26 mouse cellular contexts compared by ENCODE assay signal in genomic region chr10:94313146-94313545, GRCm38 (mm10). TPM values are rescaled to one million over a fixed set of nuclear protein-coding genes. Genes with fewer than 3 reads are reported as not detected.
DNase-seq lines count a peak whose midpoint lies in the region; ATAC-seq and TF ChIP-seq lines count a peak whose summit lies in the region.
"Had no signal": no experiment of that assay in that cellular context is flagged by ENCODE, and none has a peak within 500 bp of the region (broad histone marks: within the 10 kb centered on the region; RNA-seq: fewer than 3 reads in every experiment).

No protein-coding gene starts in this region.

- ATAC-seq in hindbrain, embryonic 16.5 days: no peak
- no peak for ATAC-seq in hindbrain, embryonic 12.5 days (ENCODE audit: low FRiP score)
- ATAC-seq in midbrain, postnatal 0 days (ENCODE audit: low FRiP score): no peak
- no peak for ATAC-seq in neural tube, embryonic 15.5 days (ENCODE audit: low FRiP score)

- no peak overlapping the region for H3K4me3 ChIP-seq in hindbrain, embryonic 16.5 days (ENCODE audit: low read length)
- H3K4me3 ChIP-seq in hindbrain, embryonic 12.5 days: no peak overlapping the region
- H3K4me3 ChIP-seq in midbrain, postnatal 0 days (ENCODE audit: low read depth, low read length): no peak overlapping the region
- H3K4me3 ChIP-seq in midbrain, embryonic 10.5 days: no peak overlapping the region
- H3K4me3 ChIP-seq in neural tube, embryonic 15.5 days (replicated peaks): no peak overlapping the region; the same call in 1 of the 2 replicates
- H3K4me3 ChIP-seq: myocyte had no signal

- H3K27me3 ChIP-seq in hindbrain, embryonic 16.5 days (replicated peaks; ENCODE audit: control insufficient read depth, insufficient read depth, low read length): no peaks in the 10 kb centered on the region
- no peaks in the 10 kb centered on the region for H3K27me3 ChIP-seq in hindbrain, embryonic 12.5 days
- 0 out of 2 replicates have a peak, but pooled peaks cover 2% of the 10 kb centered on the region for H3K27me3 ChIP-seq in midbrain, postnatal 0 days (ENCODE audit: insufficient read depth, low read length)
- peaks cover 45% of the 10 kb centered on the region for H3K27me3 ChIP-seq in midbrain, embryonic 10.5 days (ENCODE audit: low read depth, poor library complexity, severe bottlenecking)
- H3K27me3 ChIP-seq in neural tube, embryonic 15.5 days (replicated peaks): no peaks in the 10 kb centered on the region; the same call in 1 of the 2 replicates

- no peak for TF ChIP-seq CTCF in midbrain, postnatal 0 days (IDR thresholded peaks at IDR 0.05)

- no peak overlapping the region for H3K27ac ChIP-seq in hindbrain, embryonic 16.5 days (ENCODE audit: low read depth, low read length)
- H3K27ac ChIP-seq in hindbrain, embryonic 12.5 days: no peak overlapping the region
- no peak overlapping the region for H3K27ac ChIP-seq in midbrain, postnatal 0 days (ENCODE audit: low read depth, low read length)
- no peak overlapping the region for H3K27ac ChIP-seq in midbrain, embryonic 10.5 days (replicated peaks)
- no peak overlapping the region for H3K27ac ChIP-seq in neural tube, embryonic 15.5 days (replicated peaks)
- H3K27ac ChIP-seq: forebrain, embryonic 12.5 days; liver, embryonic 14.5 days; lung, embryonic 15.5 days; stomach, embryonic 15.5 days had no signal

- no peak for DNase-seq in midbrain, postnatal 0 days (ENCODE audit: low spot score)
- DNase-seq in midbrain, embryonic 10.5 days (ENCODE audit: low spot score): no peak
- peak; percentile 60 for DNase-seq in kidney, adult 9 months
- DNase-seq in thymus, postnatal 25 days: no peak
- DNase-seq: cerebellum, adult 2 months; cerebellum, postnatal 36 days; heart, postnatal 14 days; lung, postnatal 4 days; right cerebral cortex, postnatal 25 days; thymus, adult 2 months had no signal

- peak overlapping the region; percentile 6; the same call in 1 of the 2 replicates for H3K4me2 ChIP-seq in hindbrain, embryonic 16.5 days (ENCODE audit: low read length)
- no peak overlapping the region for H3K4me2 ChIP-seq in hindbrain, embryonic 12.5 days (replicated peaks)
- H3K4me2 ChIP-seq in midbrain, postnatal 0 days (ENCODE audit: low read depth, low read length, poor library complexity, severe bottlenecking): peak overlapping the region; percentile 97
- H3K4me2 ChIP-seq in neural tube, embryonic 15.5 days: peak overlapping the region; percentile 98

- H3K9me3 ChIP-seq in hindbrain, embryonic 16.5 days (ENCODE audit: control insufficient read depth, low read length): no peaks in the 10 kb centered on the region
- no peaks in the 10 kb centered on the region for H3K9me3 ChIP-seq in hindbrain, embryonic 12.5 days (replicated peaks)
- H3K9me3 ChIP-seq in midbrain, postnatal 0 days (ENCODE audit: low read length): no peaks in the 10 kb centered on the region
- H3K9me3 ChIP-seq in midbrain, embryonic 10.5 days (replicated peaks): peaks cover 13% of the 10 kb centered on the region; the same call in 1 of the 2 replicates
- H3K9me3 ChIP-seq in neural tube, embryonic 15.5 days (replicated peaks): no peaks in the 10 kb centered on the region
- H3K9me3 ChIP-seq: lung, embryonic 15.5 days; stomach, embryonic 15.5 days had no signal

- H3K36me3 ChIP-seq in hindbrain, embryonic 16.5 days (ENCODE audit: control insufficient read depth, insufficient read depth, low read length): no peaks in the 10 kb centered on the region
- no peaks in the 10 kb centered on the region for H3K36me3 ChIP-seq in hindbrain, embryonic 12.5 days
- H3K36me3 ChIP-seq in midbrain, postnatal 0 days (ENCODE audit: insufficient read depth, low read length): no peaks in the 10 kb centered on the region
- H3K36me3 ChIP-seq in midbrain, embryonic 10.5 days: no peaks in the 10 kb centered on the region
- H3K36me3 ChIP-seq in neural tube, embryonic 15.5 days: no peaks in the 10 kb centered on the region
- H3K36me3 ChIP-seq: forebrain, embryonic 12.5 days; heart, embryonic 12.5 days; lung, embryonic 15.5 days; stomach, embryonic 15.5 days had no signal

- H3K4me1 ChIP-seq in hindbrain, embryonic 16.5 days (ENCODE audit: control insufficient read depth, insufficient read depth, low read depth, low read length): peaks cover 6% of the 10 kb centered on the region; the same call in 1 of the 2 replicates
- peaks cover 15% of the 10 kb centered on the region for H3K4me1 ChIP-seq in hindbrain, embryonic 12.5 days
- peaks cover 8% of the 10 kb centered on the region for H3K4me1 ChIP-seq in midbrain, postnatal 0 days (ENCODE audit: insufficient read depth, low read length)
- peaks cover 28% of the 10 kb centered on the region for H3K4me1 ChIP-seq in midbrain, embryonic 10.5 days
- H3K4me1 ChIP-seq in neural tube, embryonic 15.5 days: peaks cover 17% of the 10 kb centered on the region
- H3K4me1 ChIP-seq: heart, embryonic 12.5 days had no signal

- 89% methylated on average over 4 of the region's 4 CpGs for WGBS in hindbrain, embryonic 16.5 days
- 86% methylated on average over 4 of the region's 4 CpGs for WGBS in hindbrain, embryonic 12.5 days
- 88% methylated on average over 4 of the region's 4 CpGs for WGBS in midbrain, postnatal 0 days
- 84% methylated on average over 4 of the region's 4 CpGs for WGBS in midbrain, embryonic 10.5 days
- 84% methylated on average over 4 of the region's 4 CpGs for WGBS in neural tube, embryonic 15.5 days

- H3K9ac ChIP-seq in hindbrain, embryonic 16.5 days (ENCODE audit: low read depth, low read length): no peak overlapping the region
- H3K9ac ChIP-seq in hindbrain, embryonic 12.5 days: no peak overlapping the region
- no peak overlapping the region for H3K9ac ChIP-seq in midbrain, postnatal 0 days (replicated peaks; ENCODE audit: low read length, poor library complexity, severe bottlenecking)
- no peak overlapping the region for H3K9ac ChIP-seq in neural tube, embryonic 15.5 days (replicated peaks)
- H3K9ac ChIP-seq: liver, embryonic 14.5 days; lung, embryonic 15.5 days; stomach, embryonic 15.5 days had no signal

RNA-seq across cellular contexts. Expression of gene Tmcc3, which starts 1.4 kb away (rescaled TPM):
- polyA plus RNA-seq in hindbrain, embryonic 16.5 days (2015; fragmentation: Nextera tagmentation; extraction: Ambion mirVana): 14.9 and 15.6 TPM in 2 replicates
- 6.1 and 6.8 TPM in 2 replicates for polyA plus RNA-seq in hindbrain, embryonic 12.5 days (2016; fragmentation: Nextera tagmentation; extraction: Ambion mirVana)
- 9.9 and 12.8 TPM in 2 replicates for total RNA-seq in midbrain, postnatal 0 days (2014; rRNA removed)
- polyA plus RNA-seq in midbrain, postnatal 0 days (2015; fragmentation: Nextera tagmentation; extraction: Ambion mirVana): 14.7 and 15.2 TPM in 2 replicates
- polyA plus RNA-seq in midbrain, embryonic 10.5 days (2016; fragmentation: Nextera tagmentation; extraction: Ambion mirVana): 2.9 and 3.0 TPM in 2 replicates
- 17.6 and 18.4 TPM in 2 replicates for polyA plus RNA-seq in neural tube, embryonic 15.5 days (2015; fragmentation: Nextera tagmentation; extraction: Ambion mirVana)

RNA-seq across cellular contexts. Expression of gene Gm4792, which starts 14.6 kb away (rescaled TPM):
- 0.42 and 0.49 TPM in 2 replicates for polyA plus RNA-seq in hindbrain, embryonic 16.5 days (2015; fragmentation: Nextera tagmentation; extraction: Ambion mirVana)
- polyA plus RNA-seq in hindbrain, embryonic 12.5 days (2016; fragmentation: Nextera tagmentation; extraction: Ambion mirVana): 0.52 and 0.67 TPM in 2 replicates
- not detected in 2 replicates for total RNA-seq in midbrain, postnatal 0 days (2014; rRNA removed)
- 0.42 and 0.45 TPM in 2 replicates for polyA plus RNA-seq in midbrain, postnatal 0 days (2015; fragmentation: Nextera tagmentation; extraction: Ambion mirVana)
- 0.17 TPM in 1 of 2 replicates, not detected in the other for polyA plus RNA-seq in midbrain, embryonic 10.5 days (2016; fragmentation: Nextera tagmentation; extraction: Ambion mirVana)
- polyA plus RNA-seq in neural tube, embryonic 15.5 days (2015; fragmentation: Nextera tagmentation; extraction: Ambion mirVana): 0.20 and 0.24 TPM in 2 replicates
- total RNA-seq: gastrocnemius, adult 8-10 months; granulocyte monocyte progenitor cell, adult 5-6 weeks; heart, postnatal 14 days; layer of hippocampus, adult 18-20 months; layer of hippocampus, postnatal 25 days; left cerebral cortex, postnatal 25 days had no signal
- polyA plus RNA-seq: cerebellum, adult 2 months; forebrain, embryonic 12.5 days; heart, embryonic 12.5 days; intestine, embryonic 14.5 days; limb, embryonic 14.5 days; liver, embryonic 14.5 days; lung, embryonic 15.5 days; myocyte; stomach, embryonic 15.5 days; thymus, adult 2 months had no signal
